Mouse (Mus musculus): ENCODE results near the gene Gsg1l2.

Gsg1l2 gene

GRCm38 (mm10) chr11:67819604-67820003, 45.2 kb downstream of the Gsg1l2 start:
- in situ Hi-C loops (cut with MboI, MseI): no loop called here

- in situ Hi-C loops (cut with MboI, MseI): no loop called here
These were observed 45.8 kb downstream of the Gsg1l2 start for GRCm38 (mm10) chr11:67820221-67820620.

- in situ Hi-C loops (cut with MboI, MseI): no loop called here
These were observed 47.2 kb downstream of the Gsg1l2 start for GRCm38 (mm10) chr11:67821560-67821959.

- in situ Hi-C loops (cut with MboI, MseI): no loop called here
These were observed 54.1 kb downstream of the Gsg1l2 start for GRCm38 (mm10) chr11:67828360-67829059.

- in situ Hi-C loops (cut with MboI, MseI): no loop called here
These were observed 55.1 kb downstream of the Gsg1l2 start for GRCm38 (mm10) chr11:67829530-67829929.

- in situ Hi-C loops (cut with MboI, MseI): no loop called here
These were observed 57.4 kb downstream of the Gsg1l2 start for GRCm38 (mm10) chr11:67831820-67832219.

- in situ Hi-C loops (cut with MboI, MseI): no loop called here
These were observed 61.1 kb downstream of the Gsg1l2 start for GRCm38 (mm10) chr11:67835408-67836078.

Measured in regulatory T cell (primary cell).